Mouse (Mus musculus): Measurements from ENCODE around the gene Chac1. TPM values are rescaled to one million over a fixed set of nuclear protein-coding genes. Genes with fewer than 3 reads are reported as not detected.

Gene Chac1
- polyA plus RNA-seq, 1 experiment from 2014 or later, result 0.45 TPM

DNA sequence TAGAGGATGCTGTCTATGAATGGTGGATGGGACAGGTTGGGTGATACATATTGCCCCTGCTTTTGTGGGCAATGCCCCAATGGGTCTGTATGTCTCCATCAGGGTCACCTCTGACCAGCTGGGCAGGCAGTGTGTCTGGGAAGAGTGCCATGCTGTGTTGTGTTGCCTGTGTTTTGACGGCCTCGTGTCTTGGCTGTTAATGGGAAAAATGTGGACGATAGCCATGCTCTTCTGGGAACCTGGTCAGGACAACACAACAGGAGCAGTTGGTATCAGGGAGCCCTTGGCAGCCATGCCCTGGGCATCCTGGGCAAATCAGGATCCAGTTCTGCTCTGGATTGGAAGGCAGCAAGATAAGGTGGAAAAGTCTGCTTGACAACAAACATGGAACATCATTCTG lies 4.1 kb downstream of the Chac1 start:
- Histone ChIP-seq H3K36me3 (no peaks in the 10 kb centered on the region), H3K4me2 (no peak overlapping the region), H3K27ac (no peak overlapping the region), H3K27me3 (peaks cover 36% of the 10 kb centered on the region), H3K4me3 (replicated peaks) (no peak overlapping the region), H3K9me3 (no peaks in the 10 kb centered on the region), H3K4me1 (replicated peaks) (peaks cover 9% of the 10 kb centered on the region), H3K9ac (replicated peaks) (no peak overlapping the region)
- WGBS, result 88% methylated on average over 3 of the region's 3 CpGs
- ATAC-seq (ENCODE audit: insufficient number of reproducible peaks, insufficient read depth, low FRiP score, low TSS enrichment, low read depth), result no peak

- peaks cover 31% of the 10 kb centered on the region for H3K27me3 ChIP-seq
- no peak overlapping the region for H3K9ac ChIP-seq (replicated peaks)
- no peak overlapping the region for H3K4me2 ChIP-seq
- H3K4me3 ChIP-seq (replicated peaks), result no peak overlapping the region
- no peaks in the 10 kb centered on the region for H3K9me3 ChIP-seq
- no peaks in the 10 kb centered on the region for H3K36me3 ChIP-seq
- WGBS, result 23% methylated on average over 7 of the region's 7 CpGs
- H3K4me1 ChIP-seq (replicated peaks), result peaks cover 5% of the 10 kb centered on the region
- H3K27ac ChIP-seq, result no peak overlapping the region
- no peak for ATAC-seq (ENCODE audit: insufficient number of reproducible peaks, insufficient read depth, low FRiP score, low TSS enrichment, low read depth)
Measured at GRCm38 (mm10) chr2:119355651-119356050, 4.6 kb downstream of the Chac1 start.

DNA sequence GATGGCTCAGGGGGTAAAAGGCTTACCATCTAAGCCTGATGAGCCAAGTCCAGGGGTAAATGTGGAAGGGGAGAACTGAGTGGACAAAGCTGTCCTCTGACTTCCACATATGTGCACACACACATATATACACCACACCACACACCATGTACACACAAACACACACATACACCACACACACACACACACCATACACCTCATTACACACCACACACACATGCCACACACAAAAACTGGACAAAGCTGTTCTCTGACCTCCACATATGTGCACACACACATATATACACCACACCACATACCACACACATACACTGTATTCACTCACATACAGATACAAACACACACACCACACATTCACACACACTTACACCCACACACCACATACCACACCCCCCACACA lies 5.3 kb downstream of the Chac1 start:
- Histone ChIP-seq H3K27ac (no peak overlapping the region), H3K4me2 (no peak overlapping the region), H3K4me1 (replicated peaks) (peaks cover 2% of the 10 kb centered on the region; the same call in 1 of the 2 replicates), H3K9ac (replicated peaks) (no peak overlapping the region), H3K4me3 (replicated peaks) (no peak overlapping the region), H3K27me3 (peaks cover 24% of the 10 kb centered on the region), H3K36me3 (no peaks in the 10 kb centered on the region), H3K9me3 (peaks cover 4% of the 10 kb centered on the region)
- ATAC-seq (ENCODE audit: insufficient number of reproducible peaks, insufficient read depth, low FRiP score, low TSS enrichment, low read depth), result no peak

DNA sequence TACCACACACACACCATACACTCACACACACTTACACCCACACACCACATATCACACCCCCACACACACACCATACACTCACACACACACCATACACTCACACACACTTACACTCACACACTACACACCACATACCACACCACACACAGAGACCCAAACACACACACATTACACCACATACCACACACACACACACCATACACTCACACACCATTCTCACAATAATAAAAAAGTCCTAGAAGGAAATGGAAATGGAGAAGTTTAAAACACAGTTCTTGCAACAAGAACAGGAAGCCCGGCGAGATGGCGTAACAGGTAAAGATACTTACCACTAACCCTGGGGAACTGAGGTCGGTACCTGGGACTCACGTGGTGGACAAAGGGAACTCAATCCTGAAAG lies 5.8 kb downstream of the Chac1 start:
- no peak overlapping the region for H3K27ac ChIP-seq
- ATAC-seq (ENCODE audit: insufficient number of reproducible peaks, insufficient read depth, low FRiP score, low TSS enrichment, low read depth), result no peak
- H3K9me3 ChIP-seq, result peaks cover 8% of the 10 kb centered on the region
- no peak overlapping the region for H3K4me3 ChIP-seq (replicated peaks)
- H3K27me3 ChIP-seq, result peaks cover 19% of the 10 kb centered on the region
- no peaks in the 10 kb centered on the region for H3K36me3 ChIP-seq
- H3K4me1 ChIP-seq (replicated peaks), result no peaks in the 10 kb centered on the region
- H3K4me2 ChIP-seq, result no peak overlapping the region
- no peak overlapping the region for H3K9ac ChIP-seq (replicated peaks)
- WGBS, result 91% methylated on average over 5 of the region's 5 CpGs

GRCm38 (mm10) chr2:119358249-119358648 lies 7.2 kb downstream of the Chac1 start:
- no peak overlapping the region for H3K4me3 ChIP-seq (replicated peaks)
- H3K9me3 ChIP-seq, result peaks cover 13% of the 10 kb centered on the region
- H3K4me1 ChIP-seq (replicated peaks), result no peaks in the 10 kb centered on the region
- no peak overlapping the region for H3K9ac ChIP-seq (replicated peaks)
- peaks cover 5% of the 10 kb centered on the region for H3K27me3 ChIP-seq
- no peak for ATAC-seq (ENCODE audit: insufficient number of reproducible peaks, insufficient read depth, low FRiP score, low TSS enrichment, low read depth)
- no peaks in the 10 kb centered on the region for H3K36me3 ChIP-seq
- no peak overlapping the region for H3K4me2 ChIP-seq
- H3K27ac ChIP-seq, result no peak overlapping the region
- 89% methylated on average over 6 of the region's 6 CpGs for WGBS

- Histone ChIP-seq H3K27ac (no peak overlapping the region), H3K4me2 (no peak overlapping the region), H3K27me3 (no peaks in the 10 kb centered on the region; the same call in 1 of the 2 replicates), H3K9me3 (peaks cover 13% of the 10 kb centered on the region), H3K4me1 (replicated peaks) (no peaks in the 10 kb centered on the region), H3K9ac (replicated peaks) (no peak overlapping the region), H3K4me3 (replicated peaks) (no peak overlapping the region), H3K36me3 (no peaks in the 10 kb centered on the region)
- WGBS, result 75% methylated on average over 2 of the region's 2 CpGs
- no peak for ATAC-seq (ENCODE audit: insufficient number of reproducible peaks, insufficient read depth, low FRiP score, low TSS enrichment, low read depth)
Measured at GRCm38 (mm10) chr2:119359721-119360291, 8.8 kb downstream of the Chac1 start.

- H3K9ac ChIP-seq (replicated peaks), result no peak overlapping the region
- H3K36me3 ChIP-seq, result peaks cover 21% of the 10 kb centered on the region
- H3K4me1 ChIP-seq (replicated peaks), result no peaks in the 10 kb centered on the region
- 87% methylated on average over 3 of the region's 3 CpGs for WGBS
- ATAC-seq (ENCODE audit: insufficient number of reproducible peaks, insufficient read depth, low FRiP score, low TSS enrichment, low read depth), result no peak
- no peak overlapping the region for H3K4me2 ChIP-seq
- H3K27me3 ChIP-seq, result no peaks in the 10 kb centered on the region; the same call in 1 of the 2 replicates
- no peak overlapping the region for H3K27ac ChIP-seq
- no peak overlapping the region for H3K4me3 ChIP-seq (replicated peaks)
- H3K9me3 ChIP-seq, result peaks cover 13% of the 10 kb centered on the region
Measured at GRCm38 (mm10) chr2:119364969-119365368, 13.9 kb downstream of the Chac1 start.

DNA sequence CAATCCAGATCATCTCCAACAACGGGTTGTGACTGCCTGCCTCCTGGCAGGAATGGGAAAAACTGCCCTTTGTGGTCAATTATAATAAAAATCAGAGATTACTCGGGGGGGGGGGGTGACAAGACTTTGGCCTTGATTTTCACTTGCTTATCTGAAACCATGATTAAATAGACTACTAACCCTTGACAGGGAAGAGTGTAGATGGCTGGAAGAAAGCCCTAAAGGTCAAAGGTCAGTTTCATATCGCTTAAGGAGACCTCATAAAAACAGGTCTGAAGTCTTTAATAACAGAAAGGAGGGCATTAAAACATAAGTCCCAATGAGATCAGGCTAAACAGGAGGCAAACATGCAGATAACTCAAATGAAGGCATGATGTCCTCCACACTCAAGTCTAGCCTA lies 16.3 kb downstream of the Chac1 start:
- Histone ChIP-seq H3K4me3 (replicated peaks) (no peak overlapping the region), H3K36me3 (peaks cover 41% of the 10 kb centered on the region), H3K4me2 (no peak overlapping the region), H3K4me1 (replicated peaks) (no peaks in the 10 kb centered on the region), H3K9ac (replicated peaks) (no peak overlapping the region), H3K27me3 (no peaks in the 10 kb centered on the region), H3K9me3 (no peaks in the 10 kb centered on the region), H3K27ac (no peak overlapping the region)
- no peak for ATAC-seq (ENCODE audit: insufficient number of reproducible peaks, insufficient read depth, low FRiP score, low TSS enrichment, low read depth)
- WGBS, result 74% methylated on average over 3 of the region's 3 CpGs

DNA sequence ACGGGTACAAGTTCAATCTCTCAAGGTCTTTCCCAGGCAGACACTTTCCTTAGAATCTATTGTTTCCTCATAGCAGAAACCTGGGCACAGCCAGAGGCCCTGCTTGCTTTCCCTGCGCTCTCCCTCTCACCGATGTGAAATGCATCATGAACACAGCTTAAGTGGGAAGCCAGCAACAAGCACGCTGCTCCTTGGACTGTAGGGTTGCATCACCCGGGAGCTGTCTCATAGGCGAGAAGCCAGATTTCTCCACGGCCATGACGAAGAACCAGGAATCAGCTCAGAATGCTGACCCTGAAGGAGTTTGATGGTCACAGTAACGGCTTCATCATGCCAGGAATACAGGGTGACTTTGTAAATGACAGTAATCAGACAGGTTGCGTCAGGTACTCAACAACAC lies 19.1 kb downstream of the Chac1 start:
- Histone ChIP-seq H3K27me3 (no peaks in the 10 kb centered on the region), H3K4me1 (replicated peaks) (no peaks in the 10 kb centered on the region), H3K4me3 (replicated peaks) (no peak overlapping the region), H3K36me3 (peaks cover 67% of the 10 kb centered on the region), H3K9ac (replicated peaks) (no peak overlapping the region), H3K27ac (no peak overlapping the region), H3K9me3 (no peaks in the 10 kb centered on the region), H3K4me2 (no peak overlapping the region)
- no peak for ATAC-seq (ENCODE audit: insufficient number of reproducible peaks, insufficient read depth, low FRiP score, low TSS enrichment, low read depth)
- WGBS, result 92% methylated on average over 10 of the region's 10 CpGs

DNA sequence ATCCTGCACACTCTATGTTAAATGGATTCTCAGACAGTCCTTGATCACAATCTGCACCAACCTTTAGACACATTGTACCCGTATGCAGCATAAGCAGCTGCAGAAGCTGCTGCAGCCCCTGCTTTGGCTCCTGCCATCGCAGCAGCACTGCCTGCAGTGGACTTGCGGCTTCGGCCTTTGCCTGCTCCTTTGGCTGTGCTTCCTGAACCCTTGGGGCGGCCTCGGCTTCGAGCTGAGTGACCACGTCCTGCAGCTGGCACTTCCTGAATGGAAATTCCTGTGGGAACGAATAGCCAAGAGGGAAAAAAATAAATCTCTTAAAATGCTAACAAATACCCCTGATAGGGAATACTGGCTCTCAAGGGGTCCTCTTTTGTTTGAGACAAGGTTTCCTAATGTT lies 26.3 kb downstream of the Chac1 start:
- Histone ChIP-seq H3K27ac (no peak overlapping the region), H3K9me3 (no peaks in the 10 kb centered on the region), H3K4me2 (no peak overlapping the region), H3K4me1 (replicated peaks) (no peaks in the 10 kb centered on the region), H3K36me3 (peaks cover 95% of the 10 kb centered on the region), H3K27me3 (no peaks in the 10 kb centered on the region), H3K9ac (replicated peaks) (no peak overlapping the region), H3K4me3 (replicated peaks) (no peak overlapping the region)
- 85% methylated on average over 9 of the region's 9 CpGs for WGBS
- ATAC-seq (ENCODE audit: insufficient number of reproducible peaks, insufficient read depth, low FRiP score, low TSS enrichment, low read depth), result no peak

DNA sequence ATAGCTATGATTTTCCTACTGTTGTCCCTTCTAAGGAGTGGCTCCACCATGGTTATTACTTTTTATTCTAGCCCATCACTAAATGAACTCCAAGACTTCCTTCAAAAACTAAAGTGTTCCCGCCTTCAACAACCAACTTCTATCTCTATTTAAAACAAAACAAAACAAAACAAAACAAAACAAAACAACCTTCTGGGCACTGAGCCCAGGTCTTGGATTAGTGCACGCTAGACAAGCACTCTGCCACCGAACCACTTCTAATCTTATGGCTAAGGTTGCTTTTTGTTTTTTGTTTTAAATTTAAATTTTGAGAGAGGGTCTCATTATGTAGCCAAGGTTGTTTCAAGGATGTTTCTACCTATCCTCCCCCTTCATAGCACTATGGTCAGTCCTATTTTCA lies 26.8 kb downstream of the Chac1 start:
- WGBS, result 88% methylated on average over 3 of the region's 3 CpGs
- Histone ChIP-seq H3K4me1 (replicated peaks) (no peaks in the 10 kb centered on the region), H3K27me3 (no peaks in the 10 kb centered on the region), H3K9me3 (no peaks in the 10 kb centered on the region), H3K4me2 (no peak overlapping the region), H3K4me3 (replicated peaks) (no peak overlapping the region), H3K27ac (no peak overlapping the region), H3K36me3 (peaks cover 95% of the 10 kb centered on the region), H3K9ac (replicated peaks) (no peak overlapping the region)
- ATAC-seq (ENCODE audit: insufficient number of reproducible peaks, insufficient read depth, low FRiP score, low TSS enrichment, low read depth), result no peak

DNA sequence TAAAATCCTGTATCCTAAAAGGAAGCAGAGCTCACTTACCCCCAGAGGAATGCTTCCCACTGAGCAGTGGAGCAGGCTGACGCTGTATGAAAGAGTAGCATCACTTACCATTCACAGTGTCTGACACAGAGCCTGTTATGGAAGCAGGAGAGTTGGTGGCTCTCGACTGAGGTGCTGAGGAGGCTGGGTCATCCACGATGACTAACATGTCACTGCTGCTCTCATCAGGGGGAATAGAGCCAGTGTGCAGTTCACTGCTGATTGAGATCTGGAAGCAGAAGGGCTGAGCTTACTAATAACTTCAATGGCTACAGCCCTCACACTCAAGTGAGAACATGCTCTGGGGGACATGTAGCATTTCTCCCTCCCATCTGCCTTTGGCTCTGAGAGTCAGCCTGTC lies 28.4 kb downstream of the Chac1 start:
- Histone ChIP-seq H3K9ac (replicated peaks) (no peak overlapping the region), H3K27ac (no peak overlapping the region), H3K36me3 (peaks cover 87% of the 10 kb centered on the region), H3K4me3 (replicated peaks) (no peak overlapping the region), H3K27me3 (no peaks in the 10 kb centered on the region), H3K9me3 (no peaks in the 10 kb centered on the region), H3K4me2 (no peak overlapping the region), H3K4me1 (replicated peaks) (no peaks in the 10 kb centered on the region)
- no peak for ATAC-seq (ENCODE audit: insufficient number of reproducible peaks, insufficient read depth, low FRiP score, low TSS enrichment, low read depth)
- WGBS, result 89% methylated on average over 3 of the region's 3 CpGs

Measured in limb, embryonic 12.5 days (tissue).